Mouse (Mus musculus): ENCODE measurements around the gene Atxn7l2.
"Not testable (repeated sequence)": the region's sequence is repeated elsewhere in the genome, so short reads cannot be mapped to it uniquely, and the experiment has no call there.

Atxn7l2 gene

GRCm38 (mm10) chr3:108210771-108211139, at the start of gene Atxn7l2:
Gene Atxn7l2 (minus strand): TSS chr3:108210934.
- in situ Hi-C loops (cut with MboI, MseI): no loop called here

- in situ Hi-C loops (cut with MboI, MseI): no loop called here
Measured at GRCm38 (mm10) chr3:108259319-108259718, 48.6 kb upstream of the Atxn7l2 start.

GRCm38 (mm10) chr3:108257831-108258500, 47.2 kb upstream of the Atxn7l2 start:
- in situ Hi-C loops (cut with MboI, MseI): no loop called here

- in situ Hi-C loops (cut with MboI, MseI): no loop called here
Measured at GRCm38 (mm10) chr3:108256719-108257637, 46.2 kb upstream of the Atxn7l2 start, which contains the start of gene Psma5. Gene Psma5 (plus strand): TSS chr3:108256926.

GRCm38 (mm10) chr3:108246857-108247256, 36.1 kb upstream of the Atxn7l2 start:
- in situ Hi-C loops (cut with MboI, MseI): no loop called here

GRCm38 (mm10) chr3:108241243-108241839, 30.6 kb upstream of the Atxn7l2 start:
- in situ Hi-C loops (cut with MboI, MseI): no loop called here

- in situ Hi-C loops (cut with MboI, MseI): not testable (repeated sequence)
Measured at GRCm38 (mm10) chr3:108237474-108238102, 26.9 kb upstream of the Atxn7l2 start.

GRCm38 (mm10) chr3:108231646-108232045, 20.9 kb upstream of the Atxn7l2 start:
- in situ Hi-C loops (cut with MboI, MseI): no loop called here

GRCm38 (mm10) chr3:108227521-108227920, 16.8 kb upstream of the Atxn7l2 start:
- in situ Hi-C loops (cut with MboI, MseI): no loop called here

- in situ Hi-C loops (cut with MboI, MseI): no loop called here
Measured at GRCm38 (mm10) chr3:108226558-108227350, 16.0 kb upstream of the Atxn7l2 start, which contains the start of gene Sypl2. Gene Sypl2 (minus strand): TSS chr3:108226648.

- in situ Hi-C loops (cut with MboI, MseI): no loop called here
Measured at GRCm38 (mm10) chr3:108225711-108226557, 15.2 kb upstream of the Atxn7l2 start.

- in situ Hi-C loops (cut with MboI, MseI): no loop called here
Measured at GRCm38 (mm10) chr3:108220661-108221060, 9.9 kb upstream of the Atxn7l2 start.

GRCm38 (mm10) chr3:108214734-108215133, 4.0 kb upstream of the Atxn7l2 start:
- in situ Hi-C loops (cut with MboI, MseI): no loop called here

GRCm38 (mm10) chr3:108212406-108212805, 1.7 kb upstream of the Atxn7l2 start:
- in situ Hi-C loops (cut with MboI, MseI): no loop called here

- in situ Hi-C loops (cut with MboI, MseI): no loop called here
Measured at GRCm38 (mm10) chr3:108211845-108212244, 1.1 kb upstream of the Atxn7l2 start.

- in situ Hi-C loops (cut with MboI, MseI): no loop called here
Measured at GRCm38 (mm10) chr3:108209946-108210770, 576 bp downstream of the Atxn7l2 start.

GRCm38 (mm10) chr3:108209536-108209935, 1.2 kb downstream of the Atxn7l2 start:
- in situ Hi-C loops (cut with MboI, MseI): no loop called here

- in situ Hi-C loops (cut with MboI, MseI): no loop called here
Measured at GRCm38 (mm10) chr3:108209001-108209400, 1.7 kb downstream of the Atxn7l2 start.

- in situ Hi-C loops (cut with MboI, MseI): no loop called here
Measured at GRCm38 (mm10) chr3:108206731-108207375, 3.9 kb downstream of the Atxn7l2 start.

All from T-helper 1 cell (primary cell).